Mouse (Mus musculus): ENCODE measurements at regions not wholly inside any gene's neighbourhood (a gene's known extent, or its start where the extent isn't known, plus 50 kb on each side); places are given as distances from the start of the nearest gene placed in this dataset.
"Not testable (repeated sequence)": the region's sequence is repeated elsewhere in the genome, so short reads cannot be mapped to it uniquely, and the experiment has no call there.

GRCm38 (mm10) chr10:15321480-15321879, 603.5 kb upstream of the Gje1 start:
- DNase-seq (ENCODE audit: low spot score) = no peak

GRCm38 (mm10) chr10:15317017-15317607, 599.1 kb upstream of the Gje1 start:
- no peak for DNase-seq (ENCODE audit: low spot score)

GRCm38 (mm10) chr10:15310650-15311049, 592.6 kb upstream of the Gje1 start:
- no peak for DNase-seq (ENCODE audit: low spot score)

GRCm38 (mm10) chr10:15305811-15306473, 587.9 kb upstream of the Gje1 start:
- no peak for DNase-seq (ENCODE audit: low spot score)

- peak; percentile 32 for DNase-seq (ENCODE audit: low spot score)
Measured at GRCm38 (mm10) chr10:15300199-15301085, 582.4 kb upstream of the Gje1 start.

- no peak for DNase-seq (ENCODE audit: low spot score)
Measured at GRCm38 (mm10) chr10:15299331-15300198, 581.6 kb upstream of the Gje1 start.

GRCm38 (mm10) chr10:15297257-15297656, 579.2 kb upstream of the Gje1 start:
- no peak for DNase-seq (ENCODE audit: low spot score)

- DNase-seq (ENCODE audit: low spot score) = no peak
Measured at GRCm38 (mm10) chr10:15294125-15294524, 576.1 kb upstream of the Gje1 start.

- DNase-seq (ENCODE audit: low spot score) = not testable (repeated sequence)
Measured at GRCm38 (mm10) chr10:15263337-15263736, 545.3 kb upstream of the Gje1 start.

- DNase-seq (ENCODE audit: low spot score) = not testable (repeated sequence)
Measured at GRCm38 (mm10) chr10:15262282-15262681, 544.3 kb upstream of the Gje1 start.

- no peak for DNase-seq (ENCODE audit: low spot score)
Measured at GRCm38 (mm10) chr10:15249402-15250086, 531.5 kb upstream of the Gje1 start.

- no peak for DNase-seq (ENCODE audit: low spot score)
Measured at GRCm38 (mm10) chr10:15248899-15249298, 530.9 kb upstream of the Gje1 start.

- no peak for DNase-seq (ENCODE audit: low spot score)
Measured at GRCm38 (mm10) chr10:15244376-15245262, 526.6 kb upstream of the Gje1 start.

GRCm38 (mm10) chr10:15243460-15243859, 525.4 kb upstream of the Gje1 start:
- DNase-seq (ENCODE audit: low spot score) = no peak

GRCm38 (mm10) chr10:15218883-15219282, 500.9 kb upstream of the Gje1 start:
- DNase-seq (ENCODE audit: low spot score) = no peak

- no peak for DNase-seq (ENCODE audit: low spot score)
Measured at GRCm38 (mm10) chr10:15179585-15179984, 461.6 kb upstream of the Gje1 start.

GRCm38 (mm10) chr10:15174421-15174820, 456.4 kb upstream of the Gje1 start:
- no peak for DNase-seq (ENCODE audit: low spot score)

GRCm38 (mm10) chr10:15172558-15172957, 454.5 kb upstream of the Gje1 start:
- no peak for DNase-seq (ENCODE audit: low spot score)

- DNase-seq (ENCODE audit: low spot score) = no peak
Measured at GRCm38 (mm10) chr10:15140703-15141102, 422.7 kb upstream of the Gje1 start.

Data from urinary bladder, adult 2 months (tissue).